In genomic region chr7:97765181-97765962, GRCm38 (mm10) we compare ENCODE assay signal across 10 mouse cellular contexts. TPM values are rescaled to one million over a fixed set of nuclear protein-coding genes. Genes with fewer than 3 reads are reported as not detected.
DNase-seq lines count a peak whose midpoint lies in the region; ATAC-seq lines count a peak whose summit lies in the region.
"Had no signal": no experiment of that assay in that cellular context is flagged by ENCODE, and none has a peak within 500 bp of the region (broad histone marks: within the 10 kb centered on the region; RNA-seq: fewer than 3 reads in every experiment).

No protein-coding gene starts in this region.

- peak; percentile 56 for DNase-seq in layer of hippocampus, adult 18-20 months (ENCODE audit: low spot score in 2 of 2)
- no peak for DNase-seq in layer of hippocampus, postnatal 14 days (ENCODE audit: low spot score in 2 of 2)
- DNase-seq in NIH3T3 (ENCODE audit: low read depth), result peak; percentile 84
- DNase-seq in fibroblast of lung, adult 2 months (ENCODE audit: low read depth), result peak; percentile 66
- DNase-seq in spleen, adult 18-20 months, result no peak
- DNase-seq in spleen, postnatal 14 days (ENCODE audit: low spot score in 2 of 2), result no peak
- DNase-seq: kidney, postnatal 4 days had no signal

- ATAC-seq in monocyte, adult 5-6 weeks (replicated peaks; ENCODE audit: insufficient number of reproducible peaks, low FRiP score, low TSS enrichment, poor library complexity, severe bottlenecking), result peak; percentile 92
- ATAC-seq in CD4-positive, CD25-positive, alpha-beta regulatory T cell, adult 4 months, result no peak
- ATAC-seq: midbrain, embryonic 16.5 days had no signal

RNA-seq across cellular contexts. Expression of gene Pak1, which starts 23.0 kb away (rescaled TPM):
- total RNA-seq in layer of hippocampus, adult 18-20 months (2021), result 100 to 1,000 TPM; 215 to 221 TPM
- total RNA-seq in layer of hippocampus, postnatal 14 days (2021), result 100 to 1,000 TPM; 170 to 195 TPM
- total RNA-seq in monocyte, adult 5-6 weeks (2017), result 9.9 to 21.3 TPM (median 14.8 TPM) in 3 replicates
- polyA plus RNA-seq in CD4-positive, CD25-positive, alpha-beta regulatory T cell, adult 4 months (2017; shearing (Covaris generic)), result 1 to 10 TPM; 4.7 to 5.8 TPM

RNA-seq across cellular contexts. Expression of gene Aqp11, which starts 27.3 kb away (rescaled TPM):
- total RNA-seq in layer of hippocampus, adult 18-20 months (2021), result 10 to 100 TPM; 37.2 to 41.8 TPM
- 10 to 100 TPM; 44.5 to 48.3 TPM for total RNA-seq in layer of hippocampus, postnatal 14 days (2021)
- total RNA-seq in monocyte, adult 5-6 weeks (2017), result 0.39 to 0.53 TPM in 2 of 3 replicates, not detected in the other
- 1 to 10 TPM; 1.2 to 1.7 TPM for polyA plus RNA-seq in CD4-positive, CD25-positive, alpha-beta regulatory T cell, adult 4 months (2017; shearing (Covaris generic))

Comparison
In these comparisons a context has a peak if more than half of its experiments do, and no peak if none do; other contexts are left out.
1. DNase-seq: peak in layer of hippocampus, adult 18-20 months (2 of 2), NIH3T3 (single experiment) and fibroblast of lung, adult 2 months (single experiment); none in layer of hippocampus, postnatal 14 days (0 of 2), spleen, adult 18-20 months (0 of 2) and spleen, postnatal 14 days (0 of 2).
2. RNA of gene Aqp11, which starts 27.3 kb away (total RNA-seq): 44.5 to 48.3 TPM in layer of hippocampus, postnatal 14 days and 37.2 to 41.8 TPM in layer of hippocampus, adult 18-20 months; 0.39 to 0.53 TPM in monocyte, adult 5-6 weeks; every median in the first group is over 10 times any median in the second.